Mouse (Mus musculus): ENCODE measurements around the gene Sult1d1.
A peak's percentile ranks its signal among the peaks of the same experiment; 100 is the strongest.
"Not testable (repeated sequence)": the region's sequence is repeated elsewhere in the genome, so short reads cannot be mapped to it uniquely, and the experiment has no call there.

The Sult1d1 gene

GRCm38 (mm10) chr5:87568845-87569244 lies at the start of gene Sult1d1:
Gene Sult1d1 (minus strand): TSS chr5:87569027.
- no peak for DNase-seq (ENCODE audit: low spot score)

- no peak for DNase-seq (ENCODE audit: low spot score)
Measured at GRCm38 (mm10) chr5:87615128-87615390, 46.2 kb upstream of the Sult1d1 start.

GRCm38 (mm10) chr5:87614364-87615127 lies 45.7 kb upstream of the Sult1d1 start:
- no peak for DNase-seq (ENCODE audit: low spot score)

- no peak for DNase-seq (ENCODE audit: low spot score)
Measured at GRCm38 (mm10) chr5:87601018-87601417, 32.2 kb upstream of the Sult1d1 start.

- no peak for DNase-seq (ENCODE audit: low spot score)
Measured at GRCm38 (mm10) chr5:87597891-87598290, 29.1 kb upstream of the Sult1d1 start.

- DNase-seq (ENCODE audit: low spot score) = no peak
Measured at GRCm38 (mm10) chr5:87591494-87591893, 22.7 kb upstream of the Sult1d1 start, which contains the start of gene Sult1e1. Gene Sult1e1 (minus strand): TSS chr5:87591594.

- DNase-seq (ENCODE audit: low spot score) = no peak
Measured at GRCm38 (mm10) chr5:87589916-87590315, 21.1 kb upstream of the Sult1d1 start.

GRCm38 (mm10) chr5:87580389-87580788 lies 11.6 kb upstream of the Sult1d1 start:
- no peak for DNase-seq (ENCODE audit: low spot score)

- no peak for DNase-seq (ENCODE audit: low spot score)
Measured at GRCm38 (mm10) chr5:87574174-87574573, 5.3 kb upstream of the Sult1d1 start.

GRCm38 (mm10) chr5:87573490-87573889 lies 4.7 kb upstream of the Sult1d1 start:
- no peak for DNase-seq (ENCODE audit: low spot score)

GRCm38 (mm10) chr5:87572781-87573180 lies 4.0 kb upstream of the Sult1d1 start:
- no peak for DNase-seq (ENCODE audit: low spot score)

- DNase-seq (ENCODE audit: low spot score) = no peak
Measured at GRCm38 (mm10) chr5:87567306-87567705, 1.5 kb downstream of the Sult1d1 start.

- DNase-seq (ENCODE audit: low spot score) = no peak
Measured at GRCm38 (mm10) chr5:87562966-87563365, 5.9 kb downstream of the Sult1d1 start.

GRCm38 (mm10) chr5:87562526-87562925 lies 6.3 kb downstream of the Sult1d1 start:
- no peak for DNase-seq (ENCODE audit: low spot score)

- DNase-seq (ENCODE audit: low spot score) = no peak
Measured at GRCm38 (mm10) chr5:87560145-87560544, 8.7 kb downstream of the Sult1d1 start.

- no peak for DNase-seq (ENCODE audit: low spot score)
Measured at GRCm38 (mm10) chr5:87550935-87551334, 17.9 kb downstream of the Sult1d1 start.

- no peak for DNase-seq (ENCODE audit: low spot score)
Measured at GRCm38 (mm10) chr5:87538111-87538510, 30.7 kb downstream of the Sult1d1 start, which contains the start of gene Sult1b1. Gene Sult1b1 (minus strand): TSS chr5:87538195.

- peak; percentile 5 for DNase-seq (ENCODE audit: low spot score)
Measured at GRCm38 (mm10) chr5:87535994-87536644, 32.7 kb downstream of the Sult1d1 start.

GRCm38 (mm10) chr5:87532288-87532687 lies 36.5 kb downstream of the Sult1d1 start:
- DNase-seq (ENCODE audit: low spot score) = no peak

GRCm38 (mm10) chr5:87523561-87523960 lies 45.3 kb downstream of the Sult1d1 start:
- DNase-seq (ENCODE audit: low spot score) = not testable (repeated sequence)

GRCm38 (mm10) chr5:87505776-87506458 lies 62.9 kb downstream of the Sult1d1 start:
- DNase-seq (ENCODE audit: low spot score) = no peak
